Mouse (Mus musculus): ENCODE data around the gene Nfib. TPM values are rescaled to one million over a fixed set of nuclear protein-coding genes. Genes with fewer than 3 reads are reported as not detected.

The Nfib gene
- polyA plus RNA-seq, 1 experiment from 2014 or later = 58.4 TPM

GRCm38 (mm10) chr4:82443441-82443840 is 262.1 kb downstream of the Nfib start:
- Histone ChIP-seq H3K9me3 (ENCODE audit: control insufficient read depth, low read length) (no peaks in the 10 kb centered on the region), H3K4me1 (replicated peaks; ENCODE audit: control insufficient read depth, insufficient read depth, low read length) (no peaks in the 10 kb centered on the region; the same call in 1 of the 2 replicates), H3K9ac (ENCODE audit: low read length) (no peak overlapping the region), H3K4me3 (ENCODE audit: low read depth, low read length) (no peak overlapping the region), H3K27ac (ENCODE audit: low read depth, low read length) (no peak overlapping the region), H3K27me3 (ENCODE audit: control insufficient read depth, insufficient read depth, low read length) (no peaks in the 10 kb centered on the region), H3K4me2 (ENCODE audit: low read depth, low read length, severe bottlenecking) (no peak overlapping the region), H3K36me3 (ENCODE audit: control insufficient read depth, insufficient read depth, low read length) (no peaks in the 10 kb centered on the region)
- 94% methylated on average over 5 of the region's 5 CpGs for WGBS
- DNase-seq (ENCODE audit: low spot score) = no peak
- ATAC-seq (replicated peaks; ENCODE audit: low FRiP score) = no peak

- H3K36me3 ChIP-seq (ENCODE audit: control insufficient read depth, insufficient read depth, low read length) = no peaks in the 10 kb centered on the region
- H3K4me2 ChIP-seq (ENCODE audit: low read depth, low read length, severe bottlenecking) = no peak overlapping the region
- H3K27me3 ChIP-seq (ENCODE audit: control insufficient read depth, insufficient read depth, low read length) = no peaks in the 10 kb centered on the region
- H3K9ac ChIP-seq (ENCODE audit: low read length) = no peak overlapping the region
- peaks cover under 1% of the 10 kb centered on the region; the same call in 1 of the 2 replicates for H3K4me1 ChIP-seq (replicated peaks; ENCODE audit: control insufficient read depth, insufficient read depth, low read length)
- ATAC-seq (replicated peaks; ENCODE audit: low FRiP score) (no peak), DNase-seq (ENCODE audit: low spot score) (no peak)
- H3K4me3 ChIP-seq (ENCODE audit: low read depth, low read length) = no peak overlapping the region
- no peak overlapping the region for H3K27ac ChIP-seq (ENCODE audit: low read depth, low read length)
- 85% methylated on average over 5 of the region's 5 CpGs for WGBS
- no peaks in the 10 kb centered on the region for H3K9me3 ChIP-seq (ENCODE audit: control insufficient read depth, low read length)
Observed at GRCm38 (mm10) chr4:82443003-82443402, 262.5 kb downstream of the Nfib start.

GRCm38 (mm10) chr4:82440606-82441005 is 264.9 kb downstream of the Nfib start:
- H3K27ac ChIP-seq (ENCODE audit: low read depth, low read length) = no peak overlapping the region
- H3K9me3 ChIP-seq (ENCODE audit: control insufficient read depth, low read length) = no peaks in the 10 kb centered on the region
- ATAC-seq (replicated peaks; ENCODE audit: low FRiP score) = no peak
- H3K36me3 ChIP-seq (ENCODE audit: control insufficient read depth, insufficient read depth, low read length) = no peaks in the 10 kb centered on the region
- WGBS = 89% methylated on average over 2 of the region's 2 CpGs
- H3K4me2 ChIP-seq (ENCODE audit: low read depth, low read length, severe bottlenecking) = no peak overlapping the region
- H3K4me1 ChIP-seq (replicated peaks; ENCODE audit: control insufficient read depth, insufficient read depth, low read length) = peaks cover 2% of the 10 kb centered on the region; the same call in 1 of the 2 replicates
- no peak overlapping the region for H3K9ac ChIP-seq (ENCODE audit: low read length)
- DNase-seq (ENCODE audit: low spot score) = no peak
- H3K4me3 ChIP-seq (ENCODE audit: low read depth, low read length) = no peak overlapping the region
- no peaks in the 10 kb centered on the region for H3K27me3 ChIP-seq (ENCODE audit: control insufficient read depth, insufficient read depth, low read length)

GRCm38 (mm10) chr4:82439813-82440212 is 265.7 kb downstream of the Nfib start:
- Histone ChIP-seq H3K9ac (ENCODE audit: low read length) (no peak overlapping the region), H3K36me3 (ENCODE audit: control insufficient read depth, insufficient read depth, low read length) (no peaks in the 10 kb centered on the region), H3K27me3 (ENCODE audit: control insufficient read depth, insufficient read depth, low read length) (no peaks in the 10 kb centered on the region), H3K4me2 (ENCODE audit: low read depth, low read length, severe bottlenecking) (no peak overlapping the region), H3K4me3 (ENCODE audit: low read depth, low read length) (no peak overlapping the region), H3K4me1 (replicated peaks; ENCODE audit: control insufficient read depth, insufficient read depth, low read length) (peaks cover 2% of the 10 kb centered on the region; the same call in 1 of the 2 replicates), H3K27ac (ENCODE audit: low read depth, low read length) (no peak overlapping the region), H3K9me3 (ENCODE audit: control insufficient read depth, low read length) (no peaks in the 10 kb centered on the region)
- DNase-seq (ENCODE audit: low spot score) (no peak), ATAC-seq (replicated peaks; ENCODE audit: low FRiP score) (no peak)
- 77% methylated on average over 8 of the region's 8 CpGs for WGBS

GRCm38 (mm10) chr4:82438631-82439030 is 266.9 kb downstream of the Nfib start:
- 94% methylated on average over 5 of the region's 5 CpGs for WGBS
- Histone ChIP-seq H3K27me3 (ENCODE audit: control insufficient read depth, insufficient read depth, low read length) (no peaks in the 10 kb centered on the region), H3K9ac (ENCODE audit: low read length) (no peak overlapping the region), H3K4me3 (ENCODE audit: low read depth, low read length) (no peak overlapping the region), H3K27ac (ENCODE audit: low read depth, low read length) (no peak overlapping the region), H3K36me3 (ENCODE audit: control insufficient read depth, insufficient read depth, low read length) (no peaks in the 10 kb centered on the region), H3K4me2 (ENCODE audit: low read depth, low read length, severe bottlenecking) (no peak overlapping the region), H3K9me3 (ENCODE audit: control insufficient read depth, low read length) (no peaks in the 10 kb centered on the region), H3K4me1 (replicated peaks; ENCODE audit: control insufficient read depth, insufficient read depth, low read length) (peaks cover 2% of the 10 kb centered on the region; the same call in 1 of the 2 replicates)
- DNase-seq (ENCODE audit: low spot score) (no peak), ATAC-seq (replicated peaks; ENCODE audit: low FRiP score) (no peak)

- no peak overlapping the region for H3K4me2 ChIP-seq (ENCODE audit: low read depth, low read length, severe bottlenecking)
- DNase-seq (ENCODE audit: low spot score) (no peak), ATAC-seq (replicated peaks; ENCODE audit: low FRiP score) (no peak)
- no peak overlapping the region for H3K27ac ChIP-seq (ENCODE audit: low read depth, low read length)
- H3K9me3 ChIP-seq (ENCODE audit: control insufficient read depth, low read length) = no peaks in the 10 kb centered on the region
- H3K9ac ChIP-seq (ENCODE audit: low read length) = no peak overlapping the region
- H3K36me3 ChIP-seq (ENCODE audit: control insufficient read depth, insufficient read depth, low read length) = no peaks in the 10 kb centered on the region
- H3K4me1 ChIP-seq (replicated peaks; ENCODE audit: control insufficient read depth, insufficient read depth, low read length) = peaks cover 2% of the 10 kb centered on the region; the same call in 1 of the 2 replicates
- H3K27me3 ChIP-seq (ENCODE audit: control insufficient read depth, insufficient read depth, low read length) = no peaks in the 10 kb centered on the region
- 85% methylated on average over 12 of the region's 12 CpGs for WGBS
- no peak overlapping the region for H3K4me3 ChIP-seq (ENCODE audit: low read depth, low read length)
Observed at GRCm38 (mm10) chr4:82437533-82438318, 267.8 kb downstream of the Nfib start.

- Histone ChIP-seq H3K9ac (ENCODE audit: low read length) (no peak overlapping the region), H3K9me3 (ENCODE audit: control insufficient read depth, low read length) (no peaks in the 10 kb centered on the region), H3K27ac (ENCODE audit: low read depth, low read length) (no peak overlapping the region), H3K4me1 (replicated peaks; ENCODE audit: control insufficient read depth, insufficient read depth, low read length) (peaks cover 2% of the 10 kb centered on the region; the same call in 1 of the 2 replicates), H3K4me2 (ENCODE audit: low read depth, low read length, severe bottlenecking) (no peak overlapping the region), H3K27me3 (ENCODE audit: control insufficient read depth, insufficient read depth, low read length) (no peaks in the 10 kb centered on the region), H3K4me3 (ENCODE audit: low read depth, low read length) (no peak overlapping the region), H3K36me3 (ENCODE audit: control insufficient read depth, insufficient read depth, low read length) (no peaks in the 10 kb centered on the region)
- WGBS = 70% methylated on average over 2 of the region's 2 CpGs
- ATAC-seq (replicated peaks; ENCODE audit: low FRiP score) = no peak
- DNase-seq (ENCODE audit: low spot score) = no peak
Observed at GRCm38 (mm10) chr4:82436656-82437055, 268.9 kb downstream of the Nfib start.

GRCm38 (mm10) chr4:82435716-82436115 is 269.8 kb downstream of the Nfib start:
- H3K27me3 ChIP-seq (ENCODE audit: control insufficient read depth, insufficient read depth, low read length) = no peaks in the 10 kb centered on the region
- H3K9me3 ChIP-seq (ENCODE audit: control insufficient read depth, low read length) = no peaks in the 10 kb centered on the region
- no peak overlapping the region for H3K9ac ChIP-seq (ENCODE audit: low read length)
- 41% methylated on average over 5 of the region's 5 CpGs for WGBS
- H3K4me3 ChIP-seq (ENCODE audit: low read depth, low read length) = no peak overlapping the region
- H3K27ac ChIP-seq (ENCODE audit: low read depth, low read length) = no peak overlapping the region
- H3K4me2 ChIP-seq (ENCODE audit: low read depth, low read length, severe bottlenecking) = no peak overlapping the region
- peaks cover 2% of the 10 kb centered on the region; the same call in 1 of the 2 replicates for H3K4me1 ChIP-seq (replicated peaks; ENCODE audit: control insufficient read depth, insufficient read depth, low read length)
- no peaks in the 10 kb centered on the region for H3K36me3 ChIP-seq (ENCODE audit: control insufficient read depth, insufficient read depth, low read length)
- DNase-seq (ENCODE audit: low spot score) = no peak
- ATAC-seq (replicated peaks; ENCODE audit: low FRiP score) = no peak
